Mouse (Mus musculus): ENCODE measurements at regions not wholly inside any gene's neighbourhood (a gene's known extent, or its start where the extent isn't known, plus 50 kb on each side); places are given as distances from the start of the nearest gene placed in this dataset.

- peak; percentile 15 for DNase-seq (ENCODE audit: low spot score)
- TF ChIP-seq EP300 (optimal IDR thresholded peaks at IDR 0.05) (no peak), CTCF (IDR thresholded peaks at IDR 0.05; ENCODE audit: low read depth) (no peak)
- no peaks in the 10 kb centered on the region for H3K27me3 ChIP-seq (ENCODE audit: control insufficient read depth, insufficient read depth, low read length)
- no peak overlapping the region for H3K4me2 ChIP-seq (replicated peaks; ENCODE audit: low read depth)
- no peaks in the 10 kb centered on the region for H3K9me3 ChIP-seq (ENCODE audit: control insufficient read depth, low read length)
- H3K9ac ChIP-seq (ENCODE audit: low read length), result no peak overlapping the region
- H3K36me3 ChIP-seq (ENCODE audit: control insufficient read depth, insufficient read depth, low read length), result no peaks in the 10 kb centered on the region
- no peaks in the 10 kb centered on the region for H3K4me1 ChIP-seq (replicated peaks; ENCODE audit: control insufficient read depth, insufficient read depth)
- H3K27ac ChIP-seq (replicated peaks), result no peak overlapping the region
- no peak for ATAC-seq (ENCODE audit: low FRiP score, low TSS enrichment)
- H3K4me3 ChIP-seq (ENCODE audit: low read depth, low read length), result no peak overlapping the region
- 14% methylated on average over 8 of the region's 8 CpGs for WGBS
Observed at GRCm38 (mm10) chr8:26655897-26656296, 321.2 kb upstream of the Zfp703 start.

DNA sequence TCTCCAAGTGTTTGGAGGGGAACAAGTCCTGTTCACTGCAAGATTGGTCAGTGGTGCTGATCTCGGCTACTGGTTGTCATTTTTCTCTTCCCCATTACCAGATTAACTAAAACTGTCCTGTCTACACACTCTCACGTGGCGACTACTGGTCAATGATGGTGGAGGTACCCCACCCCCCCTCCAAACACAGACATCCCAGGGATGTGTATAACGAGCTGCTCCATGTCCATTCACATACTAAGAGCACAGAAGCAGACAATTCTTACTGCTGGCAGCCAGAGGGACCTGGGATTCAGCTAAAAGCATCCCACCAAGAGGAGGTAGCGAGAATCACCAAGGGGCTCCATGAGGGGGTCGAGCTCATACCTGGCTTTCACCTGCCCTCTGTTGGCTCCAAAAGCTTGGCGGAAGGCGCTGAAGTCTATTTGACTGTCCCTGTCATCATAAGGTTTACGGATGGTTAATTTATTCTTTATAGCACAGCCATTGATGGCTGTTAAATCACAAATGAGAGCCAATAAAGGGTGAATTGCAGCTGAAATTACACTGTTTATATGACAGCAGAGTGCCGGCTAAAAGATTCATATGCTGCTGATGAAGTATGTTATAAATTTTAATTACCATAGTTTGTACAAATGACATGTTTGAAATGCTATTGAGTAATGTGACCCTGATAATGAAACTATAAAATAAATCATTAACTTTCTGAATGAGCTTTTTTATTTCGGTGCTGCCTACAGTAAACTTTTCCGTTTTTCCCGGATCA, 320.6 kb upstream of the Zfp703 start:
- Histone ChIP-seq H3K27me3 (ENCODE audit: control insufficient read depth, insufficient read depth, low read length) (no peaks in the 10 kb centered on the region), H3K4me1 (replicated peaks; ENCODE audit: control insufficient read depth, insufficient read depth) (no peaks in the 10 kb centered on the region), H3K4me3 (ENCODE audit: low read depth, low read length) (no peak overlapping the region), H3K27ac (replicated peaks) (no peak overlapping the region), H3K36me3 (ENCODE audit: control insufficient read depth, insufficient read depth, low read length) (no peaks in the 10 kb centered on the region), H3K9ac (ENCODE audit: low read length) (no peak overlapping the region), H3K9me3 (ENCODE audit: control insufficient read depth, low read length) (no peaks in the 10 kb centered on the region), H3K4me2 (replicated peaks; ENCODE audit: low read depth) (no peak overlapping the region)
- ATAC-seq (ENCODE audit: low FRiP score, low TSS enrichment), result no peak
- TF ChIP-seq CTCF (IDR thresholded peaks at IDR 0.05; ENCODE audit: low read depth) (no peak), EP300 (optimal IDR thresholded peaks at IDR 0.05) (no peak)
- no peak for DNase-seq (ENCODE audit: low spot score)
- WGBS, result 51% methylated on average over 13 of the region's 13 CpGs

DNA sequence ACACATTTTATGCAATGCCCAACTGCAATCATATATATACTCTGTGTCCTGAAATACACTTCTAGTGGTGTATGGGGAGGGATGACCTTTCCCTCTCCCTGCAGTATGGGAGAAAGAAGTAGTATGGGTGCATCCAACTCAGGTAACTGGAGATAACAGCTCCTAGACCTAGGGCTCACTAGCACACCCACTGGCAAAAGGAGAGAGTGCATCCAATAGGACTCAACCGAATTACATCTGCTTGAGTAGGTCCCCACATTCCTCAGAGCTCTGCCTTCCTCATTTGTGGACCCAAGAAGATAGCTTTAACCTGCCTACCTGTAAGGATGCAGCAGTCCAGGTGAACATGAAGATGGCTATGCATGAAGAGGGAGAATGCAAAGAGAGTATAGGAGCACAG, 317.7 kb upstream of the Zfp703 start:
- WGBS, result 48% methylated on average over 1 of the region's 1 CpGs
- Histone ChIP-seq H3K4me1 (replicated peaks; ENCODE audit: control insufficient read depth, insufficient read depth) (no peaks in the 10 kb centered on the region), H3K4me3 (ENCODE audit: low read depth, low read length) (no peak overlapping the region), H3K9me3 (ENCODE audit: control insufficient read depth, low read length) (no peaks in the 10 kb centered on the region), H3K9ac (ENCODE audit: low read length) (no peak overlapping the region), H3K27me3 (ENCODE audit: control insufficient read depth, insufficient read depth, low read length) (no peaks in the 10 kb centered on the region), H3K36me3 (ENCODE audit: control insufficient read depth, insufficient read depth, low read length) (no peaks in the 10 kb centered on the region), H3K27ac (replicated peaks) (no peak overlapping the region), H3K4me2 (replicated peaks; ENCODE audit: low read depth) (no peak overlapping the region)
- DNase-seq (ENCODE audit: low spot score) (no peak), ATAC-seq (ENCODE audit: low FRiP score, low TSS enrichment) (no peak)
- TF ChIP-seq EP300 (optimal IDR thresholded peaks at IDR 0.05) (no peak), CTCF (IDR thresholded peaks at IDR 0.05; ENCODE audit: low read depth) (peak; percentile 59)

DNA sequence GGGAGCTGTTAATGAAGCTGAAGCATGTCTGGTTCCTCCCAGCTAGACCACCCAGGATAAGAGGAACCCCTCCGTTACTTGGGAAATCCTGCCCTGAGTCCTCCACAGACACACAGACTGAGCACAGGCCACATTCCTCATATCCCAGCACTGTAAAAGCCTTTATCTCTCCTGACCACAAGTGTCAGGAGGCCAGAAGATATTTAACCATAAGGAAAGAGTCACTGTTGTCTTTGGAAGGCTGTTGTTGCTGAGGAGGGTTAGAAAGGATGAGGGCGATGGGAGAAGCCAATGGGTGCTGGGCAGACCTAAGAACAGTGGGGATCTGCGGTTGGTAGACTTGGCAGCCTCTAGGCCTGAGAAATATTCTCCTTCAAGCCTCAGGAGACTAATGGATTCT, 307.6 kb upstream of the Zfp703 start:
- Histone ChIP-seq H3K9ac (ENCODE audit: low read length) (no peak overlapping the region), H3K36me3 (ENCODE audit: control insufficient read depth, insufficient read depth, low read length) (no peaks in the 10 kb centered on the region), H3K9me3 (ENCODE audit: control insufficient read depth, low read length) (no peaks in the 10 kb centered on the region), H3K4me2 (replicated peaks; ENCODE audit: low read depth) (no peak overlapping the region), H3K4me3 (ENCODE audit: low read depth, low read length) (no peak overlapping the region), H3K27ac (replicated peaks) (no peak overlapping the region), H3K27me3 (ENCODE audit: control insufficient read depth, insufficient read depth, low read length) (no peaks in the 10 kb centered on the region), H3K4me1 (replicated peaks; ENCODE audit: control insufficient read depth, insufficient read depth) (no peaks in the 10 kb centered on the region)
- WGBS, result 67% methylated on average over 3 of the region's 3 CpGs
- TF ChIP-seq CTCF (IDR thresholded peaks at IDR 0.05; ENCODE audit: low read depth) (no peak), EP300 (optimal IDR thresholded peaks at IDR 0.05) (no peak)
- DNase-seq (ENCODE audit: low spot score) (no peak), ATAC-seq (ENCODE audit: low FRiP score, low TSS enrichment) (no peak)

DNA sequence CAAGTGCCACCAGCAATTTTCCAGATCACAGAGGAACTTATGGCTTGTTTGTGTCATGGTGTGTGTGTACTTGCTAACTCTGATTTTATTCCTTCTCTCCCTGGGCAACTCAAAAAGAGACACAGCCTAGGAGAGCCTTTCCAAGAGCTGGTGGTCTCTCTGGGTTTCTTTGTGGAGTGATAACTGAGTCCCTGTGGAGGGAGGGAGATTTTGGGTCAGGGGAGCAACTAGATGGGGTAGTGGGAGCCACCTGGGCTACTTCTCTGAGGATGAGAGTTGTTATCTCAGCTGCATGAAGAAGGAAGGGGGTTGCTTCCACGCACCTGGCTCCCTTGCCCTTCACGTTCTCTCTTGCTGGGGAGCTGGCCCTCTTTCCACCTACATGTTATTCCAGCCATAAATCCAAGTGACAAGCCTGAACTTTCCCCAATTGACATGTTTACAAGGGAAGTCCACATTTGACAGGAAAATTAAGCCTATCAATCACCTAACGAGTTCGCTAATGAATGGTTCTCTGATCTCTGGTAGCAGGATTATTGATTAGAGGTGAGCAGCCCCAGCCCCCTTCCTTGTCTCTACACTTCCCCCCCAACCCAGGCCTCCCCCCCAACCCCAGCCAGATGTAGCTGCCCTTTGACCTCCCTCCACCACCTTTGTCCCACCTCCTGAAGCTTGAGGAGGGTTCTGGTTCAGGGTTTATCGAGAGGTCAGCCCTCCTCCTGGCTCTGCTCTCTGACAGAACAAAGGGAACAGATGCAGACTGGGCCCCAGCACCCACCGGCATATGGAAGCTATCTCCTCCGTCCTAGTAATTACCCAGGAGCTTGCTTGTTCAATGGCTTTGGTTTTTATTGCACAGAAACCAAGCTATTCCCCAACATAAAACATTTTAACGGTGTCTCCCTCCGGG, 304.4 kb upstream of the Zfp703 start:
- TF ChIP-seq EP300 (optimal IDR thresholded peaks at IDR 0.05) (no peak), CTCF (IDR thresholded peaks at IDR 0.05; ENCODE audit: low read depth) (no peak)
- DNase-seq (ENCODE audit: low spot score) (no peak), ATAC-seq (ENCODE audit: low FRiP score, low TSS enrichment) (no peak)
- Histone ChIP-seq H3K27ac (replicated peaks) (no peak overlapping the region), H3K4me3 (ENCODE audit: low read depth, low read length) (no peak overlapping the region), H3K27me3 (ENCODE audit: control insufficient read depth, insufficient read depth, low read length) (no peaks in the 10 kb centered on the region), H3K4me1 (replicated peaks; ENCODE audit: control insufficient read depth, insufficient read depth) (no peaks in the 10 kb centered on the region), H3K9ac (ENCODE audit: low read length) (no peak overlapping the region), H3K4me2 (replicated peaks; ENCODE audit: low read depth) (no peak overlapping the region), H3K36me3 (ENCODE audit: control insufficient read depth, insufficient read depth, low read length) (no peaks in the 10 kb centered on the region), H3K9me3 (ENCODE audit: control insufficient read depth, low read length) (no peaks in the 10 kb centered on the region)
- WGBS, result 39% methylated on average over 9 of the region's 9 CpGs
